Mouse (Mus musculus): ENCODE results near the gene Hadha.

GRCm38 (mm10) chr5:30152007-30152406, 3.0 kb downstream of the Hadha start:
- TF ChIP-seq CTCF (IDR thresholded peaks at IDR 0.05; ENCODE audit: control insufficient read depth, insufficient read depth, insufficient read length) (no peak), CEBPB (IDR thresholded peaks at IDR 0.05; ENCODE audit: low read depth) (no peak), USF1 (IDR thresholded peaks at IDR 0.05; ENCODE audit: low read depth) (no peak)

Data from C2C12 (cell line).